Mouse (Mus musculus) brown adipose tissue, adult 24 weeks (tissue): ENCODE measurements around the gene Rasgrf2. TPM values are rescaled to one million over a fixed set of nuclear protein-coding genes. Genes with fewer than 3 reads are reported as not detected.

Experiments
- H3K27ac ChIP-seq: fragments of 200-500 bp; replicated peaks from 2 replicates; pipeline ENCODE4 v1.5.1; 2012; ENCODE audit warnings: low read depth, mild to moderate bottlenecking, low read length
- H3K4me1 ChIP-seq: fragments of 200-500 bp; 2 replicates; pipeline ENCODE4 v1.6.1; 2012; ENCODE audit warnings: low read length, mixed read lengths; ENCODE audit not compliant: control insufficient read depth, insufficient read depth, insufficient read length
- H3K4me3 ChIP-seq: fragments of 200-500 bp; 2 replicates; pipeline ENCODE4 v1.5.1; 2012; ENCODE audit warnings: low read depth, mild to moderate bottlenecking, low read length, moderate library complexity; ENCODE audit not compliant: insufficient read depth
- polyA plus RNA-seq: library from polyadenylated mRNA; stranded (reverse); fragments of >200 nt; gene quantifications from 2 replicates; pipeline ENCODE4 v1.2.4, GENCODE M21; 2012; ENCODE audit not compliant: missing spikeins, insufficient read depth, insufficient read length

Gene Rasgrf2
- polyA plus RNA-seq, 1 experiment = 4.5 TPM

DNA sequence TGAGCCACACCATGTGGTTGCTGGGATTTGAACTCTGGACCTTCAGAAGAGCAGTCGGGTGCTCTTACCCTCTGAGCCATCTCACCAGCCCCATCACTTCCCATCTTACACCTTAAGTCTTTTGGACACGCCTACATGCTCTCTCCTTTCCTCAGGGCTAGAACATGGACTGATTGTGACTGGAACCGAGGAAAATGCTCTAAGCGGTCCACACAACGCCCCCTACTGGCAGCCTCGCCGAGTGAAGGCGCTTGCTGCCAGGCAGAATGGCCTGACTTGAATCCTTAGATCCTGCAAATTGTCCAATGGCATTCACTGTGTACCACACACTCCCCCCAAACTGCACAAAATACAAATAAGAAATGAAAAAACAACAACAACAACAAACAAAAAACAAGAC is 274.0 kb downstream of the Rasgrf2 start:
- Histone ChIP-seq H3K4me3 (no peak overlapping the region), H3K27ac (no peak overlapping the region), H3K4me1 (no peaks in the 10 kb centered on the region)

DNA sequence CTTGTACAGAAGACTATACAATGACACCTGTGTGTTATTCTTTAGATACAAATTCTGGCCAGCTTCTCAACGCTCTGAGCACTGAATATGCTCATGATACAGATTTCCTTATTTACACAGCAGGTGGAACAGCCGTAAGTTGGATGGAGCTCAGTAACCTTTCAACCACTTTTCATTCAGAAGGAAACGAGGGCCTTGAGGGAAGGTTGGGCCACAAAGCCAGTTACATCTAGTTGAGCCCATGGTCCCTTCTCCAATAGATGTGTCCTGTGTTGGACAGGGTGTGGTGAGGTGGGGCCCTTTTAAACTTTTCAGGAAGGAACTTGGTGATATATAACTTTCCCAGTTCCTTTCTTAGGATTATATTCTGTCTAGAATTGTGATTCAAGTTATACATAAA is 277.0 kb downstream of the Rasgrf2 start:
- Histone ChIP-seq H3K4me1 (no peaks in the 10 kb centered on the region), H3K27ac (no peak overlapping the region), H3K4me3 (no peak overlapping the region)

Other genes with a start within 250 kb of the Rasgrf2 start
- gene Gm20379, start 174.3 kb upstream of the Rasgrf2 start, polyA plus RNA-seq = not detected in 2 replicates
- 1.4 and 1.8 TPM in 2 replicates for gene Dhfr, start 223.1 kb upstream of the Rasgrf2 start, polyA plus RNA-seq
- 8.5 and 21.8 TPM in 2 replicates for gene Msh3, start 223.3 kb upstream of the Rasgrf2 start, polyA plus RNA-seq